Mouse (Mus musculus) left cerebral cortex, postnatal 10 days (tissue): ENCODE results near the gene Crygb. TPM values are rescaled to one million over a fixed set of nuclear protein-coding genes. Genes with fewer than 3 reads are reported as not detected.
"Not testable (repeated sequence)": the region's sequence is repeated elsewhere in the genome, so short reads cannot be mapped to it uniquely, and the experiment has no call there.

Experiments used
- DNase-seq, 2 experiments: peaks; one replicate each; pipeline ENCODE4 v3.0.0; 2021 to 2022; ENCODE audit warnings: low spot score in 2 of 2, mixed read lengths in 1 of 2; ENCODE audit errors: extremely low spot score in 1 of 2
- intact Hi-C: fragments of 180-260 bp; cut with DNase I; formaldehyde crosslinking; loops from one replicate; pipeline ENCODE4 v1.15.1; 2025
- total RNA-seq, 2 experiments: library from RNA; stranded (reverse); gene quantifications; 2 replicates each; pipeline ENCODE4 v1.2.3; 2021

The Crygb gene
- total RNA-seq, 2 experiments from 2014 or later = not detected

DNA sequence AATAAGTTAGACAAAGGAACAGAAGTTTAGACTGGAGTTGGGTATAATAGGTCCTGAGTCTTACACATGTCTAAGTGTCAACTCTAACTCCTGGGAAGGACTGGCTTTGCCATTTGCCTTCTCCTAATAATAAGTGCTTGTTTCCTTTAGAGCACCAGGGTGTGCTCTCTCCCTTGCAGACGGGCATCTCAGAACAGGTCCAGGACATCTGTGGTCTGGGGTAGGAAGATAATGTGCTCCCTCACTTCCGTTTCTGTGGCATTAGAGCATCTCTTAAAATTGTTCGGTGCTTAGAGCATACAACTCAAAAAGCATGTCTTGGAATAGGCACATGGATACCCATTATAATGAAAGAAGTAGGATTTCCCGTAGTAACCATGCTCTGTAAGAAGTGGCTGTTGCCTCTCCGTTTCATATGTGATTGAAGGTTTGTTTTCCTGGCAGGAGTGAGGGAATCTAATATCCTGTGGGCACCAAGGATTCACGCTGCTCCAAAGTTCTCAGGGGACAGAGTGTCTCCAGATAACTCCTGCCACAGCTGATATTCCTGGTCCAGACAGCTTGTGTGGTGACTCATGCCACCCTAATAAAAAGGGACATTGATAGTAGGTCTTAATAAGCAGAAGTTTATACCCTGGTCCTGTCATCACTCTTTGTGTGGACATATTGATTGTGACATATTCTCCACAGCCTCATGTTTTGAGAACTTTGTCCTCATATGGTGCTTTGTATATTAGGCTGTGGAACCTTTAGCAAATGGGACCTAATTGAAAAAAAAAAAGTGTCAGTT is 6.7 kb upstream of the Crygb start:
- intact Hi-C loops = no loop called here
- no peak for DNase-seq

- intact Hi-C loops = no loop called here
- DNase-seq = no peak
Measured at GRCm38 (mm10) chr1:65075607-65076006, 6.5 kb downstream of the Crygb start.

- no peak for DNase-seq
- intact Hi-C loops = no loop called here
Measured at GRCm38 (mm10) chr1:65073589-65073988, 8.5 kb downstream of the Crygb start, which contains the start of gene Crygc. Gene Crygc, minus strand, starts transcription at chr1:65073689.

GRCm38 (mm10) chr1:65067842-65068241 is 14.2 kb downstream of the Crygb start:
- DNase-seq = no peak
- intact Hi-C loops = no loop called here

DNA sequence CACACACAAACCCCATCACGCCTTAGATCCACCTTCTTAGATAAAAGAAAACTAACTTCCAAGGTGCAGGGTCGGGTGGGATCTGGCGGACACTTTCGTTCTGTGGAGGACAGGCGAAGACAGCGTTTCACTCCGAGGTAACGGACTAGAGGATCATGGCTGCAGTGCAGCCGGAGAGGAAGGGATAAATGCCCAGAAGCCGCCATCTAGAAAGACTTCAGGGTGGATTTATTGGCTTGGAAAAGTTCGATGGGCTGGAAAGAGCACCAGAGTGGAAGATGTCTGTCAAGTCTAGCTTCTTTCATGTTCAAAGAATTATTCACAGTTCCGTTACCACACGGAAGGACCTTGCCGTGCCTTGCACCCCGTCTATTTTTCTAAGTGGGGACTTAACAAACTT is 17.9 kb downstream of the Crygb start:
- no peak for DNase-seq
- intact Hi-C loops = no loop called here

DNA sequence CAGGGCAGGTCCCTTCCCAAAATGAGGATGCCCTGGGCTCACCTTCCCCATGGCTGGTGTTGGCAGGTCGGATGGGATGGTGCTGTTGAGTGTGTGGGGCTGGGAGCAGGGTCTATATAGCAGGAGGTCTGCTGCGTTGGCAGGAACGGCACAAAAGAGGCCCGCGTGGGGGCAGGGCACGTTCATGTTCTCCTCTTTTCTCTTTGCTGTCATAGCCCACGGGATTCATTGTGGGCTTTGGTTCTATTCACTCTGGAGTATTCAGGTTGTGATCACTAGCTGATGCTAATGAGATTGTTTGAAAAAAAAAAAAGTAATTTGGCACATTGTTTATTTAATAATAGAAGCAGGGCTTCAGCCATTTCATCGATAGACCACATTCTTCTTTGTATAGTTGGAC is 18.7 kb downstream of the Crygb start, which contains the start of gene Crygd:
TSS of gene Crygd (minus strand) at position 101 of the 400 bp plus-strand sequence.
- intact Hi-C loops = no loop called here
- no peak for DNase-seq

DNA sequence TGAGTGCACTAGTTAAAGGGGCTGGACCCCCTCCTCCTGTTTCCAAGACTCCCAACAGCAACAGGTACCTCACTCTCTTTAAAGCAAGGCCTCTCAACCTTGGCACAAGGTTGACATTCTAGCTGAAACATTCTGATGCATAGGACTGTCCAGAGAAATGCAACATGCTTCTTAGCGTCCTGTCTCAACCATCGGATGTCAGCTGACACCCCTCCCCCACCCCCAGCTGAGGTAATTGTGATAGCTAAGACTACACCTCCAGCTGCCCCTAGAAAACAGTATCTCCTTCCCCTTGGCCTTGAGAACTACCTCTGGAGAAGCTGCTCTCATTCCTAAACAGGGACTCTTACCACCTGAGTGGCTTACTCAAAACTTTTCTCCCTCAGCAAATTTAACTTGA is 29.9 kb downstream of the Crygb start:
- intact Hi-C loops = no loop called here
- no peak for DNase-seq

- DNase-seq = no peak
- intact Hi-C loops = no loop called here
Measured at GRCm38 (mm10) chr1:65051696-65052095, 30.4 kb downstream of the Crygb start.

- DNase-seq, intact Hi-C loops: not testable (repeated sequence)
Measured at GRCm38 (mm10) chr1:65050952-65051351, 31.1 kb downstream of the Crygb start, which contains the start of gene Cryge. Gene Cryge, minus strand, starts transcription at chr1:65051149.

GRCm38 (mm10) chr1:65048781-65049180 is 33.3 kb downstream of the Crygb start:
- peak; percentile 7 to 39 for DNase-seq
- intact Hi-C loops = loop anchor here (5.0 kb wide), 2 partner anchors 114 to 129 kb away; no protein-coding TSS in a partner anchor

DNA sequence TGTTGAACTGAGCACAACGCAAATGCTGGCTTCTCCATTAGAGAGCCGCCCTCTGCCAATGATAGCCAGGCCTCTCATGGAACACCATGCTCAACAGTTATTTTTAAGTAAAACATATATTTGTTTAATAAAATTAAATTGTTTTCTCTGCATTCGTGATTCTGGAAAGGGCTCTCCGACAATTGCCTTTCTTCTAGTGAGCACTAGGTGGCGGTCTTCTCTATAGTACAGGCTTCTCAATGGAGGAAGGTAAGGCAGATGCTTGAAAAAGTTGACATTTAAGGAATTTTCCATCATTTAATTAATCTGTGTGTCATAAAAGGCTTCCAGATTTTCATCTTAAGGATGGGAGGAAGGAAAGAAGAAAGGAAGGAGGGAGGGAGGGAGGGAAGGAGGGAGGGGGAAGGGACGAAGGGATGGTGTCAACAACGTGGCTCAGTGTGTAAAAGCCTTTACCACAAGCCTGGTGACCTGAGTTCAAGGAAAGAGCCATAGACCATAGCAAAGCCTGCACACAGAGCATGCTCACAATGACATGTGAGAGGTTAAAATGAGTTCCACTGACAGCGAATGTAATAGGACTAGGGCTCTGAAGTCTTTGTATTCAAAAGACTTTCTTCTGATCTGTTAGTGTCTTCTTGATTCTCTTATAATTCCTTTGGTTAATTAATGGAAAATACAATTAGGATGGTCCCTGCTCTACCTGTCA is 35.5 kb downstream of the Crygb start:
- DNase-seq = peak in 1 of 2 experiments; percentile 28
- intact Hi-C loops = loop anchor here (5.0 kb wide), 2 partner anchors 116 to 131 kb away; no protein-coding TSS in a partner anchor

- intact Hi-C loops = no loop called here
Measured at GRCm38 (mm10) chr1:65043433-65043832, 38.7 kb downstream of the Crygb start.

DNA sequence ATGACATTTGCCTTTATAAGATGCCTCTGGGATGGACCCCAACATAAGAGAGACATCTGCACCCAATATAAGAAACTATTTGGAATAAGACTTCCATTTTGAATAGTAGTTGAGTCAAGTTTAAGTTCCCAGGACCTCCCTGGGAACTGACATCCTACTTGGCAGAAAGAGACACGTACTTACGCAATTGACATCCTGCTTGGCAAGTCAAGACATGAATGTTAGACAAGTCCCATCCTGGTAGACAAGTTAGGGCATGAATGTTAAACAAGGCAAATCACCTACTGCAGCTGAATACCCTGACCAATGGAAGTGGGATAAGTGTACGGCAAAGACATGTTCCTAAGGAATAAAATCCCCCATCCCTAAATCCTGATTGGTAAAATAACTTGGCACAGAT is 40.3 kb downstream of the Crygb start:
- intact Hi-C loops = no loop called here

More at GRCm38 (mm10) chr1:65043433-65043832, 38.7 kb downstream of the Crygb start:
- no peak for DNase-seq

GRCm38 (mm10) chr1:65040806-65041205 is 41.3 kb downstream of the Crygb start:
- DNase-seq = peak in 1 of 2 experiments; percentile 47
- intact Hi-C loops = no loop called here

More for the DNA sequence above, 40.3 kb downstream of the Crygb start:
- DNase-seq = no peak

DNA sequence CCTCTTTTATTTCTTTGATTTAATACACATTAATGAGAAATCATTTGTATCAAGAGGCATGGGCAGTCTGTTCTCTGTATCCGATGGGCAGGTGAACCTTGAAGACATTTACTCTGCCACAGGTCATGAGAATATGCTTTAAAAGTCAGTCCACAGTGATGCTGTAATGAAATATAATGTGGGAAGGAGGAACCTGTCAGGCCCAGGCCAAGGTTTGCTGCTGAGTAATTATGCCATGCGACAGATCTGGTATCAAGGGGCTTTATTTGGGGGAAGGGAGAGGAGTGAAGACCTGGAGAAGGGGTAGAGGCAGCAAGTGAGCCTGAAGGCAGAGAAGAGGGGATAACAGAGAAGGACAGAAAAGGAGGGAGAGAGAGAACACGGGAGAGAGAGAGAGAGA is 42.4 kb downstream of the Crygb start:
- DNase-seq = no peak
- intact Hi-C loops = no loop called here

- intact Hi-C loops = no loop called here
Measured at GRCm38 (mm10) chr1:65037542-65037941, 44.5 kb downstream of the Crygb start.

DNA sequence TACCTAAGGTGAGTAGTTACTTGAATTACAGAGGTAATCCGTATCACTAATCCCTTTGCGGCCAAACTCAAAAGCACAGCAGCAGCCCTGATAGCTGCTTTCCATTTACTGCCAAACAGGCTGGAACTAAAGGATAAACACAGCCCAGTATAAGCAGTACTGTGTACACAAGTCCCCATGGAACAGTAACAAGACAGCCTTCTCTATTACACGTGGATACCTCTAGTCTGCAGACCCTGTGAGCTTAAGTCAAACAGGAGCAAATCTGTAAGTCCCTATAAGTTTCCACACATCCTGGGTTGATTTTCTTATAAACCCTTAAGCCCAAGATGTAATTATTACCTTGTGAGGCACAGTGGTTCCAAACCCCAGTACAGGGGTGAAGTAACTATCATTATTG is 46.6 kb downstream of the Crygb start:
- no peak for DNase-seq
- intact Hi-C loops = no loop called here

More at GRCm38 (mm10) chr1:65037542-65037941, 44.5 kb downstream of the Crygb start:
- DNase-seq = no peak

DNA sequence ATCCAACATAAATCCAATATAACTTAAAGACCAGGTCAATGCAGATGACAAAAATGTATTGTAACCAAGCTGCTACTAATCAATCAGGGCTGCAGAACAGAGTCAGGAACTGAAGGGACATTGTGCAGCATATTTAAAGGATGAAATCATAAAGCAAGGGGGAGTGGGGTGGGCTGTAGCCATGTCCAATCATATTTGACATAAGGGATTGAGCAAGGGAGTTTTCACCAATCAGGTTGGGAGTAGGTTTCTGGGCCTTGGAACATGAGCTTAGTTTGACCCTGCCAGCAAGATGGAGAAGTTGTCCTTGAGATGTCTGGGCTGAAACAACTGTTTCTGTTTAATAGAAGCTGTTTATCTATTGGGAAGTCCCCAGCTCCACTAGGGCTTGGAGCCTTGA is 49.4 kb downstream of the Crygb start, which contains the start of gene Akr1cl:
TSS of gene Akr1cl (minus strand) at position 119 of the 400 bp plus-strand sequence.
- intact Hi-C loops = no loop called here
- no peak for DNase-seq
